Mouse (Mus musculus) liver, postnatal 0 days (tissue): ENCODE measurements at regions not wholly inside any gene's neighbourhood (a gene's known extent, or its start where the extent isn't known, plus 50 kb on each side); places are given as distances from the start of the nearest gene placed in this dataset.
"Not testable (repeated sequence)": the region's sequence is repeated elsewhere in the genome, so short reads cannot be mapped to it uniquely, and the experiment has no call there.

Experiments
- ATAC-seq: fragments of 200-750 bp; cut with Nextera tagmentation; 2 replicates; pipeline ENCODE4 v1.8.0; 2017; ENCODE audit warnings: mild to moderate bottlenecking, moderate library complexity
- DNase-seq: peaks from one replicate; pipeline ENCODE4 v3.0.0-alpha.2; 2016
- H3K27ac ChIP-seq: fragments of 300-500 bp; sonication (generic); 2 replicates; pipeline ENCODE4 v1.5.1; 2014; ENCODE audit warnings: antibody characterized with exemption, moderate library complexity, mild to moderate bottlenecking, low read depth
- H3K27me3 ChIP-seq: fragments of 300-500 bp; sonication (generic); 2 replicates; pipeline ENCODE4 v1.6.1; 2014; ENCODE audit warnings: low read length, control low read depth, mixed read lengths; ENCODE audit not compliant: insufficient read depth
- H3K36me3 ChIP-seq: fragments of 300-500 bp; sonication (generic); replicated peaks from 2 replicates; pipeline ENCODE4 v1.6.1; 2014; ENCODE audit warnings: mild to moderate bottlenecking, control low read depth, low read length, moderate library complexity, mixed read lengths; ENCODE audit not compliant: insufficient read depth
- H3K4me1 ChIP-seq: fragments of 300-500 bp; sonication (generic); 2 replicates; pipeline ENCODE4 v1.6.1; 2014; ENCODE audit warnings: antibody characterized with exemption, mild to moderate bottlenecking, control low read depth; ENCODE audit not compliant: insufficient read depth
- H3K4me2 ChIP-seq: fragments of 300-500 bp; sonication (generic); 2 replicates; pipeline ENCODE4 v1.6.1; 2014; ENCODE audit warnings: low read depth, mild to moderate bottlenecking, low read length, moderate library complexity, mixed read lengths
- H3K4me3 ChIP-seq: fragments of 300-500 bp; sonication (generic); 2 replicates; pipeline ENCODE4 v1.5.1; 2014; ENCODE audit warnings: low read depth, low read length
- H3K9ac ChIP-seq: fragments of 300-500 bp; sonication (generic); replicated peaks from 2 replicates; pipeline ENCODE4 v1.6.1; 2014; ENCODE audit warnings: mild to moderate bottlenecking, moderate library complexity
- H3K9me3 ChIP-seq: fragments of 300-500 bp; sonication (generic); 2 replicates; pipeline ENCODE4 v1.6.1; 2016; ENCODE audit warnings: mild to moderate bottlenecking, control low read depth, low read length, mixed read lengths
- CTCF ChIP-seq: sonication (generic); IDR thresholded peaks from 2 replicates; pipeline ENCODE4 v1.5.1; 2016; ENCODE audit warnings: antibody characterized with exemption, low read depth
- EP300 ChIP-seq: IDR thresholded peaks from 2 replicates; pipeline ENCODE4 v1.6.1; 2016; ENCODE audit warnings: antibody characterized with exemption, low read depth, mild to moderate bottlenecking
- WGBS: fragments of 180-500 bp; shearing (Covaris S2); extraction: QIAGEN DNeasy Blood & Tissue Kit; methylation state at CpG from one replicate; pipeline ENCODE4 v1.1.7; 2014; ENCODE audit not compliant: insufficient replicate concordance; 5-methylcytosine and 5-hydroxymethylcytosine counted together

GRCm38 (mm10) chr13:58663316-58663715 lies 52.6 kb upstream of the Slc28a3 start:
- WGBS, result 61% methylated on average over 4 of the region's 4 CpGs
- DNase-seq, result no peak
- TF ChIP-seq CTCF (no peak), EP300 (no peak)

GRCm38 (mm10) chr13:58668664-58669063 lies 58.0 kb upstream of the Slc28a3 start:
- ATAC-seq (no peak), DNase-seq (no peak)
- Histone ChIP-seq H3K27ac (no peak overlapping the region), H3K4me3 (no peak overlapping the region), H3K9ac (no peak overlapping the region), H3K9me3 (no peaks in the 10 kb centered on the region), H3K4me1 (no peaks in the 10 kb centered on the region), H3K36me3 (no peaks in the 10 kb centered on the region), H3K27me3 (no peaks in the 10 kb centered on the region), H3K4me2 (no peak overlapping the region)
- TF ChIP-seq CTCF (no peak), EP300 (no peak)
- 67% methylated on average over 21 of the region's 21 CpGs for WGBS

More at GRCm38 (mm10) chr13:58663316-58663715, 52.6 kb upstream of the Slc28a3 start:
- no peak overlapping the region for H3K9ac ChIP-seq
- H3K27ac ChIP-seq, result no peak overlapping the region
- H3K4me2 ChIP-seq, result no peak overlapping the region
- H3K36me3 ChIP-seq, result no peaks in the 10 kb centered on the region
- H3K9me3 ChIP-seq, result no peaks in the 10 kb centered on the region
- ATAC-seq, result no peak
- H3K27me3 ChIP-seq, result no peaks in the 10 kb centered on the region
- H3K4me1 ChIP-seq, result no peaks in the 10 kb centered on the region
- no peak overlapping the region for H3K4me3 ChIP-seq

GRCm38 (mm10) chr13:58670206-58670605 lies 59.5 kb upstream of the Slc28a3 start:
- no peak for DNase-seq
- H3K27ac ChIP-seq, result no peak overlapping the region
- 75% methylated on average over 9 of the region's 9 CpGs for WGBS
- no peak for ATAC-seq
- no peaks in the 10 kb centered on the region for H3K4me1 ChIP-seq
- no peaks in the 10 kb centered on the region for H3K27me3 ChIP-seq
- H3K36me3 ChIP-seq, result no peaks in the 10 kb centered on the region
- H3K9ac ChIP-seq, result no peak overlapping the region
- H3K4me3 ChIP-seq, result no peak overlapping the region
- TF ChIP-seq CTCF (no peak), EP300 (no peak)
- no peak overlapping the region for H3K4me2 ChIP-seq
- H3K9me3 ChIP-seq, result no peaks in the 10 kb centered on the region

- H3K36me3 ChIP-seq, ATAC-seq, H3K9ac ChIP-seq, H3K9me3 ChIP-seq, H3K4me2 ChIP-seq, H3K4me3 ChIP-seq, DNase-seq, H3K27ac ChIP-seq, H3K27me3 ChIP-seq, H3K4me1 ChIP-seq: not testable (repeated sequence)
- 61% methylated on average over 1 of the region's 1 CpGs for WGBS
Measured at GRCm38 (mm10) chr13:58675611-58676010, 64.9 kb upstream of the Slc28a3 start.

GRCm38 (mm10) chr13:58677521-58677920 lies 66.8 kb upstream of the Slc28a3 start:
- DNase-seq (no peak), ATAC-seq (no peak)
- WGBS, result 78% methylated on average over 7 of the region's 7 CpGs
- Histone ChIP-seq H3K27me3 (no peaks in the 10 kb centered on the region), H3K4me3 (no peak overlapping the region), H3K36me3 (no peaks in the 10 kb centered on the region), H3K4me2 (no peak overlapping the region), H3K27ac (no peak overlapping the region), H3K4me1 (no peaks in the 10 kb centered on the region), H3K9ac (no peak overlapping the region), H3K9me3 (no peaks in the 10 kb centered on the region)
- TF ChIP-seq EP300, result no peak
- no peak for TF ChIP-seq CTCF

GRCm38 (mm10) chr13:58679663-58680062 lies 69.0 kb upstream of the Slc28a3 start:
- no peak overlapping the region for H3K27ac ChIP-seq
- no peaks in the 10 kb centered on the region for H3K9me3 ChIP-seq
- H3K4me3 ChIP-seq, result no peak overlapping the region
- ATAC-seq, result no peak
- DNase-seq, result no peak
- no peak for TF ChIP-seq CTCF
- no peak for TF ChIP-seq EP300
- no peak overlapping the region for H3K4me2 ChIP-seq
- 66% methylated on average over 6 of the region's 6 CpGs for WGBS
- H3K27me3 ChIP-seq, result no peaks in the 10 kb centered on the region
- H3K36me3 ChIP-seq, result no peaks in the 10 kb centered on the region
- no peaks in the 10 kb centered on the region for H3K4me1 ChIP-seq
- H3K9ac ChIP-seq, result no peak overlapping the region

- no peaks in the 10 kb centered on the region for H3K9me3 ChIP-seq
- no peak overlapping the region for H3K4me2 ChIP-seq
- ATAC-seq (no peak), DNase-seq (no peak)
- H3K27me3 ChIP-seq, result no peaks in the 10 kb centered on the region
- no peak overlapping the region for H3K9ac ChIP-seq
- H3K4me1 ChIP-seq, result no peaks in the 10 kb centered on the region
- H3K4me3 ChIP-seq, result no peak overlapping the region
- H3K27ac ChIP-seq, result no peak overlapping the region
- H3K36me3 ChIP-seq, result no peaks in the 10 kb centered on the region
- WGBS, result 49% methylated on average over 5 of the region's 5 CpGs
- TF ChIP-seq EP300, result no peak
- TF ChIP-seq CTCF, result no peak
Measured at GRCm38 (mm10) chr13:58686822-58687221, 76.1 kb upstream of the Slc28a3 start.
